Mouse (Mus musculus) bone marrow macrophage, adult 2 months (primary cell): ENCODE results near the gene Babam2. TPM values are rescaled to one million over a fixed set of nuclear protein-coding genes. Genes with fewer than 3 reads are reported as not detected.

Experiments
- H3K27ac ChIP-seq: 2 replicates; pipeline ENCODE4 v1.5.1; 2012; ENCODE audit warnings: low read depth, low read length; ENCODE audit not compliant: insufficient read depth
- H3K4me1 ChIP-seq: 2 replicates; pipeline ENCODE4 v1.6.1; 2012; ENCODE audit warnings: low read length; ENCODE audit not compliant: control insufficient read depth, insufficient read depth
- H3K4me3 ChIP-seq: 2 replicates; pipeline ENCODE4 v1.5.1; 2012; ENCODE audit warnings: mild to moderate bottlenecking, low read length, moderate library complexity; ENCODE audit not compliant: insufficient read depth
- CTCF ChIP-seq: IDR thresholded peaks from 2 replicates; pipeline ENCODE4 v1.5.1; 2012; ENCODE audit warnings: low read depth, mild to moderate bottlenecking, low read length, moderate library complexity
- POLR2A ChIP-seq: IDR thresholded peaks from 2 replicates; pipeline ENCODE4 v1.6.1; 2012; ENCODE audit warnings: mild to moderate bottlenecking, low read depth, low read length, borderline replicate concordance
- polyA plus RNA-seq: library from polyadenylated mRNA; stranded (reverse); fragments of >200 nt; gene quantifications from 2 replicates; pipeline ENCODE4 v1.2.4, GENCODE M21; 2012; ENCODE audit not compliant: missing spikeins, insufficient read depth, insufficient read length

Gene Babam2
- polyA plus RNA-seq, 1 experiment = 69.4 TPM

DNA sequence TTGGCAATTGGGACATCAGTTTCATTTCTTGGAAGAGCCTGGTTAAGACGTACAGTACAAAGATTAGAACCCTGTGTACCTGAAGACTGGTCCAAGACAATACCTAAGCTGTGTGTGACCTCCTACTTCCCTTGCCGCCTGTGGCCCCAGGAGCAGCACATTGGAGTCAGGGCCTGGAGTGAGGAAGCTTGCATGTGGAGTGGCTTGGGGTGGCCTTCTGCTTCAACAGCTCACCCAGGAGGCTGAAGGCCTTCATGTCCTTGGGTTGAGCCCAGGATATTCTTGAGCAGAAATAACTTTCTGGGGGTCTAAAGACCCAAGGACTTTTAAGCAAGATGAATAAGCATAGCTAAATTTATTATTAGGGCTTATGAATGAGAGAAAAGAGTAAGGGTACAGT lies 369.4 kb downstream of the Babam2 start:
- H3K4me3 ChIP-seq = no peak overlapping the region
- TF ChIP-seq CTCF (no peak), POLR2A (no peak)
- no peak overlapping the region for H3K27ac ChIP-seq
- peaks cover 2% of the 10 kb centered on the region; the same call in 1 of the 2 replicates for H3K4me1 ChIP-seq

DNA sequence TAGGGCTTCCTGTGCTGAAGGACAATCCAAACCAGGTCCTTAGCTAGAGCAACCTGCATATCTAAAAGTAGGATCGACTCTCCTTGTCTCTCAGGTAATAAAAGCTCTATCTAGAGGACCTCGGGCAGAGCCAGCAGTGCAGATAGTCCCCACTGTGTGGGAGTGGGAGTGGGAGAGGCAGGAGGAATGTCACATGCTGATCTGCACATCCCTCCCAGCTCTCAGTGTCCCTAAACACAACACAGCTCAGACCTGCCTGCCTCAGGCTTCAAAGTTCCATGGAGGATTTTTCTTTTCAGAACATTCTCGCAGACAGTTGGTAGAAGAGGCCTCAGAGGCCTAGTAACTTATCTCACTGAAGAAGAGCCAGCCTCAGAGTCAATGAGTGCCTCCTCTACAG lies 371.1 kb downstream of the Babam2 start:
- Histone ChIP-seq H3K27ac (no peak overlapping the region), H3K4me3 (no peak overlapping the region), H3K4me1 (peaks cover 4% of the 10 kb centered on the region)
- no peak for TF ChIP-seq POLR2A
- no peak for TF ChIP-seq CTCF

- TF ChIP-seq POLR2A = no peak
- no peak for TF ChIP-seq CTCF
- Histone ChIP-seq H3K27ac (no peak overlapping the region), H3K4me3 (no peak overlapping the region), H3K4me1 (peaks cover 9% of the 10 kb centered on the region)
Observed at GRCm38 (mm10) chr5:32069096-32069495, 371.6 kb downstream of the Babam2 start.

DNA sequence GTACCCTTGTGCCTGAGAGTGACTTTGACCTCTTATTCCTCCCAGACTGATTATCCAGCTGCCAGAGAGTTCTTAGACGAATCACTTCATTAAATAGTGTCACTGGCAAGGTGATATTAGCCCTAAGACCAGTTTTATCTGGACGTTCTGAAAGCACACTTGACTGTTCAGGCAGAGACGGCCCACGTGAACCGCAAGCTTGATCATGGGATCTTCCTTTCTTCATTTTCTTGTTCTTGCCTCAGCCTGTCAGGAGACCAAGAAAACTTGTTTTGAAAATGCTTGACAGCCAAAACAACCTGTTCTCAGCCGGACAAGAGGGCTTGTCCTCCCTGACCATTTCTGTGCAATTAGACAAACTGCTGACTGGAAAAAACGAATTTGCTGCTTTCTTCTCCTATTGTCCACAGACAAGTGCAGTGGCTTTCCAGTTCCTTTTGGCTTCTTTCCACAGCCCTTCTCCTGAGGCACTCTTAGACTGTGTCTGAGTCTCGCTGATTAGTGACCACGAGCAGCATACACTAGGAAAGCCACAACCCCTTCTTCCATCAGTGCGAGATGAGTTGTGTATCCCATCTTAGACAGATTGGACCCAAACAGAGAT lies 372.2 kb downstream of the Babam2 start:
- Histone ChIP-seq H3K27ac (no peak overlapping the region), H3K4me3 (no peak overlapping the region), H3K4me1 (peaks cover 9% of the 10 kb centered on the region)
- no peak for TF ChIP-seq CTCF
- no peak for TF ChIP-seq POLR2A

GRCm38 (mm10) chr5:32070781-32071180 lies 373.3 kb downstream of the Babam2 start:
- TF ChIP-seq POLR2A (no peak), CTCF (no peak)

DNA sequence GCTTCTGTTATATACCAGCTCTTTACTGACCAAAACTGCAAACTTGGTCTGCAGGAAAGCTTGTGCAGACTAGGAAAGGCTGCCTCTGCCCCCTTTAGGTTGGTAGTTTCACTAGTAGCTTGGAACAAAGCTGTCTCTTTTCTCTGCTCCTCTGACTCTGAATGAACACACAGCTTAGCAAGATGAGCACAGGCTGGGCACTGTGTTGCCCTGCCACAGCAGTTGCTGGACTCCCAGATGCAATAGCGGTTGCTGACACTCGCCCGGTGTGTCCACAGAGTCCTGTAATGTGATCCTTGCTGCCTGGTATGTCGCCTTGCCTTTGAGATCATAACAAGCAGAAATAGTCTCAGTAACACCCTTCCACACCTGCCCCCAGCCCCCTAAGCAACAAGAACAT lies 373.8 kb downstream of the Babam2 start:
- H3K27ac ChIP-seq = no peak overlapping the region
- no peak overlapping the region for H3K4me3 ChIP-seq
- no peak for TF ChIP-seq CTCF
- no peak for TF ChIP-seq POLR2A
- H3K4me1 ChIP-seq = peaks cover 12% of the 10 kb centered on the region

More at GRCm38 (mm10) chr5:32070781-32071180, 373.3 kb downstream of the Babam2 start:
- H3K4me1 ChIP-seq = peaks cover 9% of the 10 kb centered on the region
- H3K4me3 ChIP-seq = no peak overlapping the region
- H3K27ac ChIP-seq = no peak overlapping the region

GRCm38 (mm10) chr5:32071824-32072223 lies 374.3 kb downstream of the Babam2 start:
- Histone ChIP-seq H3K4me1 (peaks cover 15% of the 10 kb centered on the region), H3K27ac (no peak overlapping the region), H3K4me3 (no peak overlapping the region)
- no peak for TF ChIP-seq POLR2A
- no peak for TF ChIP-seq CTCF

DNA sequence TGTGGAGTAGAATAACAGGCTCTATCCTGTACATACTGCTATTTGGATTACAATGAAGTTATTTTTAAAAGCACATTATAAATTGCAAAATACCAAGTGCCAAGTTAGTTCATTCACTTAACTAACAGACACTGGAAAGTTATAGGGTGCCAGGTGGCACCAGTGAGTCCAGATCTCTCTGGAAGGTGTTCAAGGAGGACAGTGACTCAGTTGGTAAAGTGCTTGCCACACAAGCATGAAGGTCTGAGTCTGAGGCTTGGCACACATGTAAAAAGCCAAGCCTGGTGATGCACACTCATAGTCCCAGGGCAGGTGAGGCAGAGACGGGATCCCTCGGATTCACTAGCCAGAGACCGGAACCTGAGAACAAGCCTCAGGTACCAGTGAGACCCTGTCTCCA lies 375.4 kb downstream of the Babam2 start:
- H3K27ac ChIP-seq = no peak overlapping the region
- H3K4me1 ChIP-seq = peaks cover 25% of the 10 kb centered on the region
- TF ChIP-seq POLR2A (no peak), CTCF (no peak)
- H3K4me3 ChIP-seq = no peak overlapping the region

DNA sequence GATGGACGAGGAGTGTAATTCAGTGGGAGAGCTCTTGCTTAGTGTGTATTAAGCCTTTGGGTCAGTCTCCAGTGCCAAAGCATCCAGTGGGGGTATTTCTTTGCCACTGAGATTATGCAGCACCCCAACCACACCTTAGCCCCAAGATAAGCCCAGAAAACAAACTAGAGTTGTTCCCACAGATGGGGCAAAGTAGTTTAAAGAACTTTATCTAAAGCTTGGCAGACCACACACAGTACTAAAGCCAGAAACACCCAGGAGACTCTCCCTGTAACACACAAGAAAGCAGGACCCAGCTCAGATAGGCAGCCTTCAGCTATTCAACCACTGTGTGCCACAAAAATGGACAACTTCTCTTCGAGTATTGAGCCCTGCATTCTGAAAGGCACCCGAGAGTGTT lies 376.6 kb downstream of the Babam2 start:
- Histone ChIP-seq H3K4me1 (peaks cover 29% of the 10 kb centered on the region), H3K4me3 (no peak overlapping the region), H3K27ac (no peak overlapping the region)
- no peak for TF ChIP-seq POLR2A
- TF ChIP-seq CTCF = no peak

DNA sequence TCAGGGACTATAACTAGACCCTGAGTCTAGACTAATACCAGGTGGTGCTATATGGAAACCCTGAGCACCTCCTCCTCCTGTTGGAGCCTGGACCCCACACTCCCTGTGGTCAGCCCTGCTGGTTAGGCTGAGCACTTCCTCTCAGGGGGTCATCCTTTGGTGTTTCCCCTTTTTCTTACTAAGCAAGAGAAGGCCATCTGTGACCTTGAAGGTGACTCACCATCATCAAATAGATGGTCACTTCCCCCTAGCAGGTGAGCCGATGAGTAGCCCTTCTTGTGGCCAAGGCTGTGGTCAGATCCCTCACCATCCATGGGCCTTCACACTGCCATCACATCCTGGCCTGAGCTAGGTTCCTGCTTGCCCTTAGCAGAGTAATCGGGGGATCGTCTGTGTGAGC lies 379.7 kb downstream of the Babam2 start:
- Histone ChIP-seq H3K4me3 (no peak overlapping the region), H3K27ac (no peak overlapping the region), H3K4me1 (peaks cover 27% of the 10 kb centered on the region)
- TF ChIP-seq POLR2A (no peak), CTCF (no peak)
